Mouse (Mus musculus) heart, embryonic 14.5 days (tissue): ENCODE results near the gene Cd3e. TPM values are rescaled to one million over a fixed set of nuclear protein-coding genes. Genes with fewer than 3 reads are reported as not detected.

Experiments used
- ATAC-seq: fragments of 200-750 bp; cut with Nextera tagmentation; 2 replicates; pipeline ENCODE4 v1.8.0; 2017; ENCODE audit warnings: low read depth, moderate TSS enrichment; ENCODE audit not compliant: insufficient number of reproducible peaks, insufficient read depth, low FRiP score
- H3K27ac ChIP-seq, 2 experiments: fragments of 200-500 bp in 1 of 2; fragments of 300-500 bp in 1 of 2; sonication (generic) in 1 of 2; replicated peaks in 1 of 2; 2 replicates each; pipeline ENCODE4 v1.5.1; 2012 to 2014; ENCODE audit warnings: low read depth in 2 of 2, low read length in 2 of 2, control low read depth in 1 of 2, mild to moderate bottlenecking in 1 of 2, mixed read lengths in 1 of 2; ENCODE audit not compliant: control insufficient read depth in 1 of 2, insufficient read depth in 1 of 2
- H3K27me3 ChIP-seq: fragments of 300-500 bp; sonication (generic); 2 replicates; pipeline ENCODE4 v1.6.1; 2014; ENCODE audit warnings: mild to moderate bottlenecking, low read length, control low read depth; ENCODE audit not compliant: control insufficient read depth, insufficient read depth
- H3K36me3 ChIP-seq: fragments of 300-500 bp; sonication (generic); 2 replicates; pipeline ENCODE4 v1.6.1; 2014; ENCODE audit warnings: mild to moderate bottlenecking, control low read depth, low read length, mixed read lengths; ENCODE audit not compliant: control insufficient read depth, insufficient read depth
- H3K4me1 ChIP-seq, 2 experiments: fragments of 200-500 bp in 1 of 2; fragments of 300-500 bp in 1 of 2; sonication (generic) in 1 of 2; 2 replicates each; pipeline ENCODE4 v1.6.1; 2012 to 2014; ENCODE audit warnings: low read length in 2 of 2, control low read depth in 1 of 2, mixed read lengths in 1 of 2; ENCODE audit not compliant: control insufficient read depth in 2 of 2, insufficient read depth in 2 of 2
- H3K4me2 ChIP-seq: fragments of 300-500 bp; sonication (generic); 2 replicates; pipeline ENCODE4 v1.6.1; 2014; ENCODE audit warnings: mild to moderate bottlenecking, low read length
- H3K4me3 ChIP-seq, 2 experiments: fragments of 200-500 bp in 1 of 2; fragments of 300-500 bp in 1 of 2; sonication (generic) in 1 of 2; 2 replicates each; pipeline ENCODE4 v1.5.1; 2012 to 2014; ENCODE audit warnings: low read length in 2 of 2, mild to moderate bottlenecking in 2 of 2, control low read depth in 1 of 2, low read depth in 1 of 2, moderate library complexity in 1 of 2; ENCODE audit not compliant: control insufficient read depth in 1 of 2, insufficient read depth in 1 of 2
- H3K9ac ChIP-seq: fragments of 300-500 bp; sonication (generic); 2 replicates; pipeline ENCODE4 v1.6.1; 2014; ENCODE audit warnings: mild to moderate bottlenecking, low read length
- H3K9me3 ChIP-seq: fragments of 300-500 bp; sonication (generic); 2 replicates; pipeline ENCODE4 v1.6.1; 2016; ENCODE audit warnings: low read length, control low read depth; ENCODE audit not compliant: control insufficient read depth
- WGBS: fragments of 180-500 bp; shearing (Covaris S2); extraction: QIAGEN DNeasy Blood & Tissue Kit; methylation state at CpG from one replicate; pipeline ENCODE4 v1.1.7; 2014; 5-methylcytosine and 5-hydroxymethylcytosine counted together
- polyA plus RNA-seq: library from polyadenylated mRNA; unstranded; fragments of >200 nt; fragmentation: Nextera tagmentation; extraction: Ambion mirVana; gene quantifications from 2 replicates; pipeline ENCODE4 v1.2.1, GENCODE M21; 2014

Cd3e gene
- polyA plus RNA-seq, 1 experiment from 2014 or later, result not detected

GRCm38 (mm10) chr9:45032261-45032660 lies 22.8 kb upstream of the Cd3e start:
- 50% methylated on average over 2 of the region's 2 CpGs for WGBS
- no peaks in the 10 kb centered on the region for H3K4me1 ChIP-seq

DNA sequence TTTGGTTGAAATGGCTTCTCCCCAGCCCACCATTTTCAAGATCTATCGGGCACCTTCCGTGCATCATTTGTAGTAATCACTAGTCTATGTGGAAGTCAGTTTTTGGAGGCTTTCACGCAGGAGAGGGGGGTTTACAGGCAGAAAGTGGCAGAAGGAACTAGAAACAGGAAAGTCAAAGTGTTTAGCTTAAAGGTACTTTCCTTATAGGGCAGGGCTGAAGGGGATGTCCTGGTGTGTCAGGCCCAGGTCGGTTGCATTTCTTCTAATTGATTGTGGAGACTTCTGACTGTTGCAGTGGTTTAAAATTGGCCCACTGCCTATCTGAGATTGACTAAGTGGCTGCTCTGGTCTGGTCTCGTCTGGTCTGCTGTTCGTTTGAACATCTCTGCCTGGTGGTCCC lies 20.9 kb upstream of the Cd3e start:
- H3K36me3 ChIP-seq, result no peaks in the 10 kb centered on the region
- H3K4me1 ChIP-seq, result no peaks in the 10 kb centered on the region
- no peak overlapping the region for H3K27ac ChIP-seq
- ATAC-seq, result no peak
- 46% methylated on average over 6 of the region's 6 CpGs for WGBS
- no peaks in the 10 kb centered on the region for H3K9me3 ChIP-seq
- H3K4me2 ChIP-seq, result no peak overlapping the region
- H3K27me3 ChIP-seq, result peaks cover 36% of the 10 kb centered on the region
- no peak overlapping the region for H3K4me3 ChIP-seq
- H3K9ac ChIP-seq, result no peak overlapping the region

More at GRCm38 (mm10) chr9:45032261-45032660, 22.8 kb upstream of the Cd3e start:
- no peak for ATAC-seq
- Histone ChIP-seq H3K36me3 (no peaks in the 10 kb centered on the region), H3K9me3 (no peaks in the 10 kb centered on the region), H3K27me3 (peaks cover 27% of the 10 kb centered on the region), H3K4me3 (no peak overlapping the region), H3K9ac (no peak overlapping the region), H3K4me2 (no peak overlapping the region), H3K27ac (no peak overlapping the region)

DNA sequence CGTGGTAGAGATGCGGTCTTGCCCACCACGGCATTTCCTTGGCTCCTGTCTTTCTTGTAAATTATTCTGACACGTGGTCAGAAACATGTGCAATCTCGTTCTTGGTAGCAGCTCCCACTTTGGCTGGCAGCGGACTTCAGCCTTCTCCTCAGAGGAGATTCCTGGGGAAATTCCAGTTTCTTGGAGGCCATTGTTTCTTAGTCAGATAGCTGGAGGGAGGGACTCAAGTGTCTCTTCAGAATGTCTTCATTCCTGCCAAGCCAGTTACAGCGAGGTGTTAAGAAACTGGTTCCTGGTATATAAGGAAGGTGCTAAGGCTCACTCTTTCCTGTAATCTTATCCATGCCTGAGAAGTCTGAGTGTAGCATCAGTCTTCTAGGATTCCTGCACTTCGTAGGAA lies 17.9 kb upstream of the Cd3e start:
- ATAC-seq, result no peak
- H3K9me3 ChIP-seq, result no peaks in the 10 kb centered on the region
- no peak overlapping the region for H3K27ac ChIP-seq
- no peak overlapping the region for H3K4me3 ChIP-seq
- no peaks in the 10 kb centered on the region for H3K36me3 ChIP-seq
- H3K9ac ChIP-seq, result no peak overlapping the region
- no peaks in the 10 kb centered on the region for H3K4me1 ChIP-seq
- H3K4me2 ChIP-seq, result no peak overlapping the region
- 63% methylated on average over 8 of the region's 8 CpGs for WGBS
- peaks cover 42% of the 10 kb centered on the region for H3K27me3 ChIP-seq

- H3K36me3 ChIP-seq, result no peaks in the 10 kb centered on the region
- no peaks in the 10 kb centered on the region for H3K9me3 ChIP-seq
- H3K4me2 ChIP-seq, result no peak overlapping the region
- no peak overlapping the region for H3K9ac ChIP-seq
- WGBS, result 67% methylated on average over 2 of the region's 2 CpGs
- no peak overlapping the region for H3K27ac ChIP-seq
- peaks cover 29% of the 10 kb centered on the region for H3K27me3 ChIP-seq
- H3K4me1 ChIP-seq, result no peaks in the 10 kb centered on the region
- no peak for ATAC-seq
- no peak overlapping the region for H3K4me3 ChIP-seq
Measured at GRCm38 (mm10) chr9:45024187-45024586, 14.8 kb upstream of the Cd3e start.

GRCm38 (mm10) chr9:45023638-45024037 lies 14.2 kb upstream of the Cd3e start:
- H3K9ac ChIP-seq, result no peak overlapping the region
- 68% methylated on average over 3 of the region's 3 CpGs for WGBS
- H3K9me3 ChIP-seq, result no peaks in the 10 kb centered on the region
- no peak for ATAC-seq
- no peaks in the 10 kb centered on the region for H3K4me1 ChIP-seq
- no peaks in the 10 kb centered on the region for H3K36me3 ChIP-seq
- peaks cover 26% of the 10 kb centered on the region for H3K27me3 ChIP-seq
- no peak overlapping the region for H3K4me3 ChIP-seq
- H3K27ac ChIP-seq, result no peak overlapping the region
- H3K4me2 ChIP-seq, result no peak overlapping the region

- no peak overlapping the region for H3K27ac ChIP-seq
- H3K4me1 ChIP-seq, result no peaks in the 10 kb centered on the region
- H3K27me3 ChIP-seq, result peaks cover 20% of the 10 kb centered on the region
- no peak for ATAC-seq
- H3K4me3 ChIP-seq, result no peak overlapping the region
- no peaks in the 10 kb centered on the region for H3K36me3 ChIP-seq
- no peak overlapping the region for H3K9ac ChIP-seq
- H3K4me2 ChIP-seq, result no peak overlapping the region
- no peaks in the 10 kb centered on the region for H3K9me3 ChIP-seq
- 11% methylated on average over 3 of the region's 3 CpGs for WGBS
Measured at GRCm38 (mm10) chr9:45022800-45023199, 13.4 kb upstream of the Cd3e start.

GRCm38 (mm10) chr9:45018031-45018430 lies 8.6 kb upstream of the Cd3e start:
- WGBS, result 81% methylated on average over 11 of the region's 11 CpGs
- Histone ChIP-seq H3K27ac (no peak overlapping the region), H3K36me3 (no peaks in the 10 kb centered on the region), H3K9me3 (no peaks in the 10 kb centered on the region), H3K27me3 (peaks cover under 1% of the 10 kb centered on the region; the same call in 1 of the 2 replicates), H3K4me3 (no peak overlapping the region), H3K4me2 (no peak overlapping the region), H3K9ac (no peak overlapping the region), H3K4me1 (no peaks in the 10 kb centered on the region)
- no peak for ATAC-seq

- no peaks in the 10 kb centered on the region for H3K9me3 ChIP-seq
- H3K4me2 ChIP-seq, result no peak overlapping the region
- no peak overlapping the region for H3K9ac ChIP-seq
- 0 out of 2 replicates have a peak, but pooled peaks cover 5% of the 10 kb centered on the region for H3K27me3 ChIP-seq
- H3K36me3 ChIP-seq, result no peaks in the 10 kb centered on the region
- no peak overlapping the region for H3K4me3 ChIP-seq
- 70% methylated on average over 3 of the region's 3 CpGs for WGBS
- no peaks in the 10 kb centered on the region for H3K4me1 ChIP-seq
- ATAC-seq, result no peak
- H3K27ac ChIP-seq, result no peak overlapping the region
Measured at GRCm38 (mm10) chr9:45015841-45016240, 6.4 kb upstream of the Cd3e start.
